Mouse (Mus musculus): Measurements from ENCODE around the gene Acss2.
A peak's percentile ranks its signal among the peaks of the same experiment; 100 is the strongest.

The Acss2 gene

DNA sequence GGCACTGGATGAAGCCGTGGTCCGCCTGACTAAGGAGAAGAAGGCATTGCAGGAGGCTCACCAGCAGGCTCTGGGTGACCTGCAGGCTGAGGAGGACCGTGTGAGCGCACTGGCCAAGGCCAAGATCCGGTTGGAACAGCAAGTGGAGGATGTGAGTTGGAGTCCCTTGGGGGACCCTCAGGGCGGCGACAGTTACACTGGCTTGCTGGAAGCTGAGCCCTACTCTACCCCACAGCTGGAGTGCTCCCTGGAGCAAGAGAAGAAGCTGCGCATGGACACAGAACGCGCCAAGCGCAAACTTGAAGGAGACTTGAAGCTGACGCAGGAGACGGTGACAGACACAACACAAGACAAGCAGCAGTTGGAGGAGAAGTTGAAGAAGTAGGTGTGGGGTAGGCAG is 110.8 kb downstream of the Acss2 start:
- no peak for DNase-seq (ENCODE audit: low spot score)

DNA sequence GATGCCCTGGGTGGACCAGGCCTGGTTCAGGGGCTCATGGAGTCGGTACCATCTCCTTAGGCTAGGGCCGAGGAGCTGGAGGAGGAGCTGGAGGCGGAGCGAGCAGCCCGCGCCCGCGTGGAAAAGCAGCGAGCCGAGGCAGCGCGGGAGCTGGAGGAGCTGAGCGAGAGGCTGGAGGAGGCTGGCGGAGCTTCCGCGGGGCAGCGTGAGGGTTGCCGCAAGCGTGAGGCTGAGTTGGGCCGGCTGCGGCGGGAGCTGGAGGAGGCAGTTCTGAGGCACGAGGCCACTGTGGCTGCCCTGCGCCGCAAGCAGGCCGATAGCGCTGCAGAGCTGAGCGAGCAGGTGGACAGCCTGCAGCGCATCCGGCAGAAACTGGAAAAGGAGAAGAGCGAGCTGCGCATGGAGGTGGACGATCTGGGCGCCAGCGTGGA is 111.5 kb downstream of the Acss2 start:
- DNase-seq (ENCODE audit: low spot score) = peak; percentile 14

DNA sequence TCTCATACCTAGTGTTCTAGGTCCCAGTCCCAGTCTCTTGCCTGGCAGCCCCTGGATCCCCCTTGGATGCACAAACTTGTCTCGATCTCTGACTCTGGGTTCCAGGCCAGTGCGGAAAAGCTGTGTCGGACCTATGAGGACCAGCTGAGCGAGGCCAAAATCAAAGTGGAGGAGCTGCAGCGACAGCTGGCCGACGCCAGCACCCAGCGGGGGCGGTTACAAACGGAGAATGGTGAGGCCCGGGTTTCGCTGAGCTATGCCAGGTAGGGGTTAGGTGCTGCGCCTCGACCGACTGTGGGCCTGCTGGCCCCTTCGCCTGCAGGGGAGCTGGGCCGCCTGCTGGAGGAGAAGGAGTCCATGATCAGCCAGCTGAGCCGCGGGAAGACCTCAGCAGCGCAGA is 112.4 kb downstream of the Acss2 start:
- DNase-seq (ENCODE audit: low spot score) = no peak

DNA sequence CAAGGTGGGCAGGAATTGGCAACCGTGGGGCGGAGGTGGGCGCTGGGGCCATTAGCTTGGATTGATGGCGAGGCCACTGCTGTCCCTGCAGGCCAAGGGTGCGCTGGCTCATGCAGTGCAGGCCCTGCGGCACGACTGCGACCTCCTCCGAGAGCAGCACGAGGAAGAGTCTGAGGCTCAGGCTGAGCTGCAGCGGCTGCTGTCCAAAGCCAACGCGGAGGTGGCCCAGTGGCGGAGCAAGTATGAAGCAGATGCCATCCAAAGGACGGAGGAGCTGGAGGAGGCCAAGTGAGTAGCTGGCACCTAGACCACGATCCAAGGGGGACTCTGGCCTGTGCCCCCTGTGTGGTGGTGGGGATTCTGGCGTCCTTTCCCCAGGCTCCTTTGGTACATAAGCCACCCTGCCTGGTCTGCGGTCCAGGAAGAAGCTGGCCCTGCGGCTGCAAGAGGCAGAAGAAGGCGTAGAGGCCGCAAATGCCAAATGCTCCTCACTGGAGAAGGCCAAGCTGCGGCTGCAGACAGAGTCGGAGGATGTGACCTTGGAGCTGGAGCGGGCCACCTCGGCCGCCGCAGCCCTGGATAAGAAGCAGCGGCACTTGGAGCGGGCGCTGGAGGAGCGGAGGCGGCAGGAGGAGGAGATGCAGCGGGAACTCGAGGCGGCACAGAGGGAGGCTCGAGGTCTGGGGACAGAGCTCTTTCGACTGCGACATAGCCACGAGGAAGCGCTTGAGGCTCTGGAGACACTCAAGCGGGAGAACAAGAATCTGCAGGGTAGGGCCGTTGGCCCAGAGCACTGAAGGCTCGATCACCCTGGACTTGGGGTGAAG is 113.1 kb downstream of the Acss2 start:
- no peak for DNase-seq (ENCODE audit: low spot score)

DNA sequence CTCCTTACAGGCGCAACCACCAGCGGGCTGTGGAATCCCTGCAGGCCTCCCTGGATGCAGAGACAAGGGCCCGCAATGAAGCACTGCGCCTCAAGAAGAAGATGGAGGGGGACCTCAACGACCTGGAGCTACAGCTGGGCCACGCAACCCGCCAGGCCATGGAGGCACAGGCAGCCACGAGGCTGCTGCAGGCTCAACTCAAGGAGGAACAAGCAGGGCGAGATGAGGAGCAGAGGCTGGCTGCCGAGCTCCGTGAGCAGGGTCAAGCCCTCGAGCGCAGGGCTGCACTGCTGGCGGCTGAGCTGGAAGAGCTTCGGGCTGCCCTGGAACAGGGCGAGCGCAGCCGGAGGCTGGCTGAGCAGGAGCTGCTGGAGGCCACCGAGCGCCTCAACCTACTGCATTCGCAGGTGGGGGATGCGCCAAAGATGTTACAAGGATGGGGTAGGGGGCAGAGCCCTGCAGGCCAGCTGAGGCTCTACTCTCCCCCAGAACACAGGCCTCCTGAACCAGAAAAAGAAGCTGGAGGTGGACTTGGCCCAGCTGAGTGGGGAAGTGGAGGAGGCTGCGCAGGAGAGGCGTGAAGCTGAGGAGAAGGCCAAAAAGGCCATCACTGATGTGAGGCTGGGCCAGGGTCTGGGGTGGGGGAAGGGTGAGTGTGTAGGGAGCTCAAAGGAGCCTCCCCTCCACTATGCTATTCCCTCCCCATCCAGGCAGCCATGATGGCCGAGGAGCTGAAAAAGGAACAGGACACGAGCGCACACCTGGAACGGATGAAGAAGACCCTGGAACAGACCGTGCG is 114.6 kb downstream of the Acss2 start:
- no peak for DNase-seq (ENCODE audit: low spot score)

DNA sequence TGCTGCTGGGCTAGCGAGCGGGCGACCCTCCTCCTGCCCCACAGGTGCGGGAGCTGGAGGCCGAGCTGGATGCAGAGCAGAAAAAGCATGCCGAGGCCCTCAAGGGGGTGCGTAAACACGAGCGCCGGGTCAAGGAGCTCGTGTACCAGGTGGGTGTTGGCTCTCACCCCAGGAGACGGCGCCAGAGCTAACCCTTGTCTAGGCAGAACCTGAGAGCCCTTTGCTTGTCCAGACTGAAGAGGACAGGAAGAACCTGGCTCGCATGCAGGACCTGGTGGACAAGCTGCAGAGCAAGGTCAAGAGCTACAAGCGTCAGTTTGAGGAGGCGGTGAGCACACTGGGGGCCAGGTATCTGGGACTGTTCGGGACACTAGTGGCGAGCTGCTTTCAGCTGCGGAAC is 115.4 kb downstream of the Acss2 start:
- peak; percentile 72 for DNase-seq (ENCODE audit: low spot score)

DNA sequence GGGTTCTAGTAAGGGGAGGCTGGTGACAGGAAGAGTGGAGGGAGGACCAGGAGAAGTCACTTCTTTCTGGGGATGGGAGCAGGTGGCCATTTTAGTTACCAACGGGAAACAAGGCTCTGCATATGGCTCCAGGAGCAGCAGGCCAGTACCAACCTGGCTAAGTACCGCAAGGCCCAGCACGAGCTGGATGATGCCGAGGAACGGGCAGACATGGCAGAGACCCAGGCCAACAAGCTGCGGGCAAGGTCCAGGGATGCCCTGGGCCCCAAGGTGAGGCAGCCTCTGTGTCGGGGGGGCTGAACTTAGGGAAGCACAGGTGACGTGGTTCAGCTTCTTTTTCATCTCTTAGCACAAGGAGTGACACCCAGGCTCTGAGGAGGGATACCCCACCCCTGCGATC is 116.0 kb downstream of the Acss2 start:
- DNase-seq (ENCODE audit: low spot score) = no peak

DNA sequence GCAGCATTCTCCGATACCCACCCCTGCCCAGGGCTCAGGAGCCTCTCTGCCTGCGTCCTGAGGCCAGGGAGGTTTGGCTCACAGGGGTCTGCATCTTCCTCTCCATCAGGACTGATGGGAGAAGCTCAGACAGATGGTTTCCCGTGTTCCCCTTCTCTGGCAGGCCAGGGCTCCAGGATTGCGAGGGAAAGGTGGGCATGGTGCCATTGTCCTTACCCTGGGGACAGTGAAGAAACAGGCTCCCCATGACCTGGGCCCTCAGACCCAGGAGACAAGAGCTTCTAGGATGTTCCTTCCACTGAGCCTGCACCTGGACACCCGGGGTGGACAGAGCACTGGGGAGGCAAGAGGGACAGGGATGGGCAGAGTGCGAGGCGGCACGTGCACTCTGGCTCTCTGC is 116.8 kb downstream of the Acss2 start:
- DNase-seq (ENCODE audit: low spot score) = no peak
